Mouse (Mus musculus) right cerebral cortex, postnatal 4 days (tissue): ENCODE data around the gene Nell2.
"Not testable (repeated sequence)": the region's sequence is repeated elsewhere in the genome, so short reads cannot be mapped to it uniquely, and the experiment has no call there.

Experiments used
- DNase-seq: peaks from one replicate; pipeline ENCODE4 v3.0.0-alpha.2; 2022

Nell2 gene

GRCm38 (mm10) chr15:95527948-95528861 lies at the start of gene Nell2:
TSS of gene Nell2 (minus strand) at chr15:95528559.
- DNase-seq, result peak; percentile 71

- DNase-seq, result peak; percentile 64
Observed at GRCm38 (mm10) chr15:95574661-95575060, 46.3 kb upstream of the Nell2 start.

GRCm38 (mm10) chr15:95569606-95570005 lies 41.2 kb upstream of the Nell2 start:
- no peak for DNase-seq

- no peak for DNase-seq
Observed at GRCm38 (mm10) chr15:95565160-95565559, 36.8 kb upstream of the Nell2 start.

- no peak for DNase-seq
Observed at GRCm38 (mm10) chr15:95561303-95561702, 32.9 kb upstream of the Nell2 start.

- no peak for DNase-seq
Observed at GRCm38 (mm10) chr15:95550011-95550410, 21.7 kb upstream of the Nell2 start.

- DNase-seq, result no peak
Observed at GRCm38 (mm10) chr15:95542632-95543031, 14.3 kb upstream of the Nell2 start.

GRCm38 (mm10) chr15:95536724-95537123 lies 8.4 kb upstream of the Nell2 start:
- no peak for DNase-seq

- no peak for DNase-seq
Observed at GRCm38 (mm10) chr15:95536230-95536629, 7.9 kb upstream of the Nell2 start.

GRCm38 (mm10) chr15:95534644-95535043 lies 6.3 kb upstream of the Nell2 start:
- no peak for DNase-seq

- DNase-seq, result peak; percentile 27
Observed at GRCm38 (mm10) chr15:95527461-95527947, 855 bp downstream of the Nell2 start.

- peak; percentile 30 for DNase-seq
Observed at GRCm38 (mm10) chr15:95526626-95527411, 1.5 kb downstream of the Nell2 start.

- peak; percentile 72 for DNase-seq
Observed at GRCm38 (mm10) chr15:95525997-95526396, 2.4 kb downstream of the Nell2 start.

GRCm38 (mm10) chr15:95518204-95518603 lies 10.2 kb downstream of the Nell2 start:
- no peak for DNase-seq

GRCm38 (mm10) chr15:95513306-95513705 lies 15.1 kb downstream of the Nell2 start:
- DNase-seq, result not testable (repeated sequence)

- DNase-seq, result no peak
Observed at GRCm38 (mm10) chr15:95495666-95496065, 32.7 kb downstream of the Nell2 start.

- no peak for DNase-seq
Observed at GRCm38 (mm10) chr15:95495193-95495592, 33.2 kb downstream of the Nell2 start.

GRCm38 (mm10) chr15:95492201-95492600 lies 36.2 kb downstream of the Nell2 start:
- DNase-seq, result no peak

GRCm38 (mm10) chr15:95489174-95489573 lies 39.2 kb downstream of the Nell2 start:
- DNase-seq, result no peak

GRCm38 (mm10) chr15:95487961-95488360 lies 40.4 kb downstream of the Nell2 start:
- peak; percentile 43 for DNase-seq

GRCm38 (mm10) chr15:95482002-95482401 lies 46.4 kb downstream of the Nell2 start:
- no peak for DNase-seq

GRCm38 (mm10) chr15:95481585-95481984 lies 46.8 kb downstream of the Nell2 start:
- DNase-seq, result no peak

GRCm38 (mm10) chr15:95476440-95476839 lies 51.9 kb downstream of the Nell2 start:
- no peak for DNase-seq

- no peak for DNase-seq
Observed at GRCm38 (mm10) chr15:95473976-95474375, 54.4 kb downstream of the Nell2 start.
